ENCODE assay signal across 18 mouse cellular contexts in the genomic region with DNA sequence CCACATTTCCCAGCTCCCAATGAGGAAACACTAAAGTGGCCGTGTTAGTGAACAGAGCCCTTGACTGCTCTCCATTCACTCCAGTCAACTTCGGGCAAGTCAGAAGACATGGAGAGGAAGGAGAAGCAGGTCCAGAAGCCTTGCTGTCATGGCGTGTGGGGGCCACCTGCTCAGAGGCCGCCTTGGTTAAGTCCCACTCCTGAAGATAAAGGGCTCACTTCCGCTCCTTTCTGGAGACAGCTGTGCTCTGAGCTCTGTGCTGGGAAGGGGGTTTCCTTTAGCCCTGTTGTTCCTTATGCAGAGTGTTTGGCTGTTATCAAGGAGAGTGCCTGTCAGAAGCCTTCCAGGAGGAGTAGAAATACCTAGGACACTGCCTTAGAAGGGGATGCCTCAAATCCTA. TPM values are rescaled to one million over a fixed set of nuclear protein-coding genes. Genes with fewer than 3 reads are reported as not detected.
A peak's percentile ranks its signal among the peaks of the same experiment; 100 is the strongest.
DNase-seq lines count a peak whose midpoint lies in the region; ATAC-seq lines count a peak whose summit lies in the region.
"Had no signal": no experiment of that assay in that cellular context is flagged by ENCODE, and none has a peak within 500 bp of the region (broad histone marks: within the 10 kb centered on the region; RNA-seq: fewer than 3 reads in every experiment).

No protein-coding gene starts in this region.

- H3K27me3 ChIP-seq in embryonic facial prominence, embryonic 14.5 days (replicated peaks; ENCODE audit: control insufficient read depth, insufficient read depth, low read length) = no peaks in the 10 kb centered on the region
- no peaks in the 10 kb centered on the region for H3K27me3 ChIP-seq in embryonic facial prominence, embryonic 10.5 days (replicated peaks; ENCODE audit: low read depth, poor library complexity, severe bottlenecking)
- 0 out of 2 replicates have a peak, but pooled peaks cover 7% of the 10 kb centered on the region for H3K27me3 ChIP-seq in liver, embryonic 12.5 days (replicated peaks)
- H3K27me3 ChIP-seq: forebrain, embryonic 13.5 days; limb, embryonic 15.5 days; midbrain, embryonic 12.5 days had no signal

- ATAC-seq in embryonic facial prominence, embryonic 14.5 days (ENCODE audit: low read depth) = no peak
- ATAC-seq in liver, embryonic 12.5 days = no peak
- ATAC-seq in megakaryocyte-erythroid progenitor cell, adult 5-6 weeks (replicated peaks; ENCODE audit: low FRiP score, low TSS enrichment, poor library complexity, severe bottlenecking) = peak; percentile 38
- ATAC-seq: forebrain, embryonic 13.5 days; intestine, embryonic 16.5 days had no signal

- no peak overlapping the region for H3K4me3 ChIP-seq in embryonic facial prominence, embryonic 14.5 days (ENCODE audit: low read depth, low read length)
- H3K4me3 ChIP-seq in embryonic facial prominence, embryonic 10.5 days = no peak overlapping the region
- no peak overlapping the region for H3K4me3 ChIP-seq in liver, embryonic 12.5 days
- H3K4me3 ChIP-seq: forebrain, embryonic 13.5 days; limb, embryonic 15.5 days; midbrain, embryonic 12.5 days; myocyte had no signal

- no peaks in the 10 kb centered on the region for H3K9me3 ChIP-seq in embryonic facial prominence, embryonic 14.5 days (ENCODE audit: control insufficient read depth, low read length)
- H3K9me3 ChIP-seq in embryonic facial prominence, embryonic 10.5 days = no peaks in the 10 kb centered on the region
- no peaks in the 10 kb centered on the region for H3K9me3 ChIP-seq in liver, embryonic 12.5 days (replicated peaks)
- H3K9me3 ChIP-seq: forebrain, embryonic 13.5 days; limb, embryonic 15.5 days; midbrain, embryonic 12.5 days had no signal

- no peak overlapping the region for H3K27ac ChIP-seq in embryonic facial prominence, embryonic 14.5 days (replicated peaks; ENCODE audit: low read depth, low read length)
- H3K27ac ChIP-seq in embryonic facial prominence, embryonic 10.5 days (replicated peaks) = no peak overlapping the region
- no peak overlapping the region for H3K27ac ChIP-seq in liver, embryonic 12.5 days
- H3K27ac ChIP-seq: forebrain, embryonic 13.5 days; hindbrain, embryonic 14.5 days; limb, embryonic 15.5 days; midbrain, embryonic 12.5 days; stomach, postnatal 0 days had no signal

- H3K36me3 ChIP-seq in embryonic facial prominence, embryonic 14.5 days (ENCODE audit: control insufficient read depth, insufficient read depth, low read length) = no peaks in the 10 kb centered on the region
- no peaks in the 10 kb centered on the region for H3K36me3 ChIP-seq in embryonic facial prominence, embryonic 10.5 days (replicated peaks)
- H3K36me3 ChIP-seq in liver, embryonic 12.5 days = no peaks in the 10 kb centered on the region
- H3K36me3 ChIP-seq: limb, embryonic 15.5 days; midbrain, embryonic 12.5 days had no signal

- WGBS in embryonic facial prominence, embryonic 14.5 days = 41% methylated on average over 5 of the region's 5 CpGs
- WGBS in embryonic facial prominence, embryonic 10.5 days = 61% methylated on average over 5 of the region's 5 CpGs
- WGBS in liver, embryonic 12.5 days (ENCODE audit: insufficient replicate concordance) = 19% methylated on average over 5 of the region's 5 CpGs

- no peak overlapping the region for H3K4me2 ChIP-seq in embryonic facial prominence, embryonic 14.5 days (ENCODE audit: low read depth, low read length)
- H3K4me2 ChIP-seq in liver, embryonic 12.5 days = no peak overlapping the region
- H3K4me2 ChIP-seq: forebrain, embryonic 13.5 days; hindbrain, embryonic 14.5 days; limb, embryonic 15.5 days; midbrain, embryonic 12.5 days had no signal

- peak; percentile 9 for DNase-seq in embryonic facial prominence, embryonic 14.5 days (ENCODE audit: low spot score)
- DNase-seq in embryonic facial prominence, embryonic 10.5 days (ENCODE audit: low spot score) = no peak
- DNase-seq in liver = peak; percentile 12
- DNase-seq in thymus, postnatal 36 days = peak; percentile 40 to 69
- DNase-seq in spleen, adult 12 weeks (ENCODE audit: low spot score) = no peak
- DNase-seq: cerebellum, postnatal 25 days; heart, adult 11 months; kidney, postnatal 14 days; lung, postnatal 10 days had no signal

- no peak overlapping the region for H3K9ac ChIP-seq in embryonic facial prominence, embryonic 14.5 days (ENCODE audit: low read depth, low read length)
- H3K9ac ChIP-seq in liver, embryonic 12.5 days = no peak overlapping the region
- H3K9ac ChIP-seq: forebrain, embryonic 13.5 days; hindbrain, embryonic 14.5 days; limb, embryonic 15.5 days; midbrain, embryonic 12.5 days had no signal

- peaks cover 6% of the 10 kb centered on the region; the same call in 1 of the 2 replicates for H3K4me1 ChIP-seq in embryonic facial prominence, embryonic 14.5 days (ENCODE audit: control insufficient read depth, insufficient read depth, low read length)
- peaks cover 4% of the 10 kb centered on the region; the same call in 1 of the 2 replicates for H3K4me1 ChIP-seq in embryonic facial prominence, embryonic 10.5 days
- H3K4me1 ChIP-seq in liver, embryonic 12.5 days = peaks cover 18% of the 10 kb centered on the region; the same call in 1 of the 2 replicates
- H3K4me1 ChIP-seq: forebrain, embryonic 13.5 days; midbrain, embryonic 12.5 days had no signal

RNA-seq across cellular contexts. Expression of gene Socs5, which starts 45.5 kb away (rescaled TPM):
- 24.1 and 28.2 TPM in 2 replicates for polyA plus RNA-seq in embryonic facial prominence, embryonic 14.5 days (2014; fragmentation: Nextera tagmentation; extraction: Ambion mirVana)
- 8.4 and 10.2 TPM in 2 replicates for polyA plus RNA-seq in embryonic facial prominence, embryonic 10.5 days (2016; fragmentation: Nextera tagmentation; extraction: Ambion mirVana)
- polyA plus RNA-seq in liver, embryonic 12.5 days (2016; fragmentation: Nextera tagmentation; extraction: Ambion mirVana) = 4.8 and 6.0 TPM in 2 replicates
- total RNA-seq in megakaryocyte-erythroid progenitor cell, adult 5-6 weeks (2014; fragmentation: Nextera tagmentation) = 6.0 and 8.1 TPM in 2 replicates
- total RNA-seq in megakaryocyte-erythroid progenitor cell, adult 5-6 weeks (2017) = 5.0 and 13.8 TPM in 2 replicates

Comparison
In these comparisons a context has a peak if more than half of its experiments do, and no peak if none do; other contexts are left out.
1. DNase-seq: peak in embryonic facial prominence, embryonic 14.5 days (single experiment), liver (single experiment) and thymus, postnatal 36 days (2 of 2); none in embryonic facial prominence, embryonic 10.5 days (single experiment) and spleen, adult 12 weeks (single experiment).